Mouse (Mus musculus) lung, postnatal 0 days (tissue): ENCODE data around the gene Tbr1.

Source experiments
- CTCF ChIP-seq: IDR thresholded peaks from 2 replicates; pipeline ENCODE4 v1.5.1; 2016; ENCODE audit warnings: antibody characterized with exemption, mild to moderate bottlenecking
- EP300 ChIP-seq: IDR thresholded peaks from 2 replicates; pipeline ENCODE4 v1.6.1; 2016; ENCODE audit warnings: antibody characterized with exemption, mild to moderate bottlenecking, control low read depth

DNA sequence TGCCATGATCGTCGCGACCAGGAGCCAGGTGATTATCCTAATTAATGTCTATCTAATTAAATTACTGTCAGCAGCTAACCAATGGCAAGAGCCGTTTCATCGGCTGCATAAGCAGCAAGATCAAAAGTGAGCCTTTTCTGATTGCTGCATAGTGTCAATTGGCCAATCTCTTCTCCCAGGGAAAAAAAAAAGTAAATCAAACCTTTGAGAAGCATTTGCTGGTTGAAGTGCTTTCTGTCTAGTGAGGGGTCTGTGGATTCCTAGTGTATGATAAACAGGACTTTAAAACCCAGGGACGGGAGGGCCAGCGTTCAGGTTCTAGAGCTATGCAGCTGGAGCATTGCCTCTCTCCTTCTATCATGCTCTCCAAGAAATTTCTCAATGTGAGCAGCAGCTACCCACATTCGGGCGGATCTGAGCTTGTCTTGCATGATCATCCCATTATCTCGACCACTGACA lies 1.7 kb downstream of the Tbr1 start:
- TF ChIP-seq EP300, result no peak
- TF ChIP-seq CTCF, result no peak
